Mouse (Mus musculus): Measurements from ENCODE around the gene Fkbp5. TPM values are rescaled to one million over a fixed set of nuclear protein-coding genes. Genes with fewer than 3 reads are reported as not detected.
"Not testable (repeated sequence)": the region's sequence is repeated elsewhere in the genome, so short reads cannot be mapped to it uniquely, and the experiment has no call there.

Fkbp5 gene
- polyA plus RNA-seq, 1 experiment = 10.6 TPM

- no peaks in the 10 kb centered on the region for H3K4me1 ChIP-seq (ENCODE audit: control insufficient read depth, insufficient read depth, insufficient read length, low read length)
- H3K27me3 ChIP-seq (ENCODE audit: control insufficient read depth, insufficient read depth, low read length) = peaks cover 16% of the 10 kb centered on the region
- H3K4me3 ChIP-seq (ENCODE audit: low read depth, low read length) = no peak overlapping the region
- TF ChIP-seq CTCF (IDR thresholded peaks at IDR 0.05; ENCODE audit: extremely low read depth, insufficient read length, insufficient replicate concordance, low read depth, low read length) = peak; percentile 97
- TF ChIP-seq POLR2A (IDR thresholded peaks at IDR 0.05; ENCODE audit: low read depth, low read length) = no peak
- H3K36me3 ChIP-seq (ENCODE audit: control insufficient read depth, insufficient read depth, low read length) = no peaks in the 10 kb centered on the region
- WGBS = 5% methylated on average over 13 of the region's 13 CpGs
- H3K27ac ChIP-seq (ENCODE audit: insufficient read depth, low read depth, low read length) = no peak overlapping the region
Measured at GRCm38 (mm10) chr17:28368449-28368848, 148.9 kb downstream of the Fkbp5 start.

DNA sequence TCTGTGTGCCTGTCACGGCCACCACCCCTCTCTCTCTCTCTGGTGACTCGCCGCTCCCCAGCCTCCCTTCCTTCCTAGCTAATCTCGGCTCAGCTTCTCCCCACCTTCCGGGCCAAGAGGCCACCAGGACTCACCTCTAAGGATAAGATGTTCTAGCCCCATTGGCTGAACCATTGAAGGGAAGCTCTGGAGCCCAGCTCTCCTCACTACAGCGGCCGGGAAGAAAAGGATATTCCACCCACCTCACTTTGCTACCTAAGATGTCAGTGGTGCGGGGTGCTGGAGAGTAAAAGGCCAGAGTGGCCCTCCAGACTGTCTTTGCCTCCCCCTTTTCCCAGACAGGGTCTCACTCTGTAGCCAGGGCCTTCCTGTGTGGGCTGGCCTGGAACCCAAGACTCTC is 152.2 kb downstream of the Fkbp5 start, which contains the start of gene Tulp1:
Gene Tulp1, minus strand, starts transcription at position 101 of the 400 bp plus-strand sequence.
- Histone ChIP-seq H3K4me1 (ENCODE audit: control insufficient read depth, insufficient read depth, insufficient read length, low read length) (no peaks in the 10 kb centered on the region), H3K27ac (ENCODE audit: insufficient read depth, low read depth, low read length) (no peak within 1 kb of the TSS), H3K36me3 (ENCODE audit: control insufficient read depth, insufficient read depth, low read length) (no peaks in the 10 kb centered on the region), H3K4me3 (ENCODE audit: low read depth, low read length) (no peak within 1 kb of the TSS), H3K27me3 (ENCODE audit: control insufficient read depth, insufficient read depth, low read length) (peaks cover 31% of the 10 kb centered on the region)
- WGBS = 66% methylated on average over 8 of the region's 8 CpGs
- TF ChIP-seq POLR2A (IDR thresholded peaks at IDR 0.05; ENCODE audit: low read depth, low read length) (no peak), CTCF (IDR thresholded peaks at IDR 0.05; ENCODE audit: extremely low read depth, insufficient read length, insufficient replicate concordance, low read depth, low read length) (no peak)

DNA sequence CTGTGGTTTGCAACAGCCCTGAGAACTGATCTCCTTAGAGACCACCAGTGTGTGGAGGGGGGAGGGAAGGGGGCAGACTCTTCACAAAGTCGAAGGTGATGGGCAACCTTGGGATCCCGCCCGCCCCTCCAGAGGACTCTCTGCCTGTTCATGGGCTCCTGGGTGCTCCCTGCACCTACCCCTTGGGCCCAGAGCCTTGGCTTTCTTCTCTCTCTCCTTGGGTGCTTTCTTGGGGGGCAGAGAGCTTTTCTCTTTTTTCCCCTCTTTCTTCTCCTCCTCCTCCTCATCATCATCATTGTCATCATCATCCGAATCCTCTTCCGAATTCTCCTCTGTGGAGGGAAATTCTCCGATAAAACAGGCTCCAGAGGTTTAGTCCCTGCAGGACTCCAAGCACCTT is 153.8 kb downstream of the Fkbp5 start:
- TF ChIP-seq CTCF (IDR thresholded peaks at IDR 0.05; ENCODE audit: extremely low read depth, insufficient read length, insufficient replicate concordance, low read depth, low read length) = no peak
- Histone ChIP-seq H3K4me1 (ENCODE audit: control insufficient read depth, insufficient read depth, insufficient read length, low read length) (no peaks in the 10 kb centered on the region), H3K27me3 (ENCODE audit: control insufficient read depth, insufficient read depth, low read length) (peaks cover 31% of the 10 kb centered on the region), H3K27ac (ENCODE audit: insufficient read depth, low read depth, low read length) (no peak overlapping the region), H3K36me3 (ENCODE audit: control insufficient read depth, insufficient read depth, low read length) (no peaks in the 10 kb centered on the region), H3K4me3 (ENCODE audit: low read depth, low read length) (no peak overlapping the region)
- 67% methylated on average over 6 of the region's 6 CpGs for WGBS

- H3K4me3 ChIP-seq (ENCODE audit: low read depth, low read length) = peak overlapping the region; percentile 9
- no peaks in the 10 kb centered on the region for H3K4me1 ChIP-seq (ENCODE audit: control insufficient read depth, insufficient read depth, insufficient read length, low read length)
- no peak overlapping the region for H3K27ac ChIP-seq (ENCODE audit: insufficient read depth, low read depth, low read length)
- 13% methylated on average over 25 of the region's 25 CpGs for WGBS
- no peak for TF ChIP-seq CTCF (IDR thresholded peaks at IDR 0.05; ENCODE audit: extremely low read depth, insufficient read length, insufficient replicate concordance, low read depth, low read length)
- TF ChIP-seq POLR2A (IDR thresholded peaks at IDR 0.05; ENCODE audit: low read depth, low read length) = no peak
- peaks cover 31% of the 10 kb centered on the region for H3K27me3 ChIP-seq (ENCODE audit: control insufficient read depth, insufficient read depth, low read length)
- no peaks in the 10 kb centered on the region for H3K36me3 ChIP-seq (ENCODE audit: control insufficient read depth, insufficient read depth, low read length)
Measured at GRCm38 (mm10) chr17:28362653-28363292, 154.6 kb downstream of the Fkbp5 start.

- Histone ChIP-seq H3K27ac (ENCODE audit: insufficient read depth, low read depth, low read length) (no peak overlapping the region), H3K4me3 (ENCODE audit: low read depth, low read length) (peak overlapping the region; percentile 9; the same call in 1 of the 2 replicates), H3K4me1 (ENCODE audit: control insufficient read depth, insufficient read depth, insufficient read length, low read length) (no peaks in the 10 kb centered on the region), H3K36me3 (ENCODE audit: control insufficient read depth, insufficient read depth, low read length) (no peaks in the 10 kb centered on the region), H3K27me3 (ENCODE audit: control insufficient read depth, insufficient read depth, low read length) (peaks cover 31% of the 10 kb centered on the region)
- 43% methylated on average over 11 of the region's 11 CpGs for WGBS
- TF ChIP-seq CTCF (IDR thresholded peaks at IDR 0.05; ENCODE audit: extremely low read depth, insufficient read length, insufficient replicate concordance, low read depth, low read length) (no peak), POLR2A (IDR thresholded peaks at IDR 0.05; ENCODE audit: low read depth, low read length) (no peak)
Measured at GRCm38 (mm10) chr17:28361921-28362652, 155.2 kb downstream of the Fkbp5 start.

DNA sequence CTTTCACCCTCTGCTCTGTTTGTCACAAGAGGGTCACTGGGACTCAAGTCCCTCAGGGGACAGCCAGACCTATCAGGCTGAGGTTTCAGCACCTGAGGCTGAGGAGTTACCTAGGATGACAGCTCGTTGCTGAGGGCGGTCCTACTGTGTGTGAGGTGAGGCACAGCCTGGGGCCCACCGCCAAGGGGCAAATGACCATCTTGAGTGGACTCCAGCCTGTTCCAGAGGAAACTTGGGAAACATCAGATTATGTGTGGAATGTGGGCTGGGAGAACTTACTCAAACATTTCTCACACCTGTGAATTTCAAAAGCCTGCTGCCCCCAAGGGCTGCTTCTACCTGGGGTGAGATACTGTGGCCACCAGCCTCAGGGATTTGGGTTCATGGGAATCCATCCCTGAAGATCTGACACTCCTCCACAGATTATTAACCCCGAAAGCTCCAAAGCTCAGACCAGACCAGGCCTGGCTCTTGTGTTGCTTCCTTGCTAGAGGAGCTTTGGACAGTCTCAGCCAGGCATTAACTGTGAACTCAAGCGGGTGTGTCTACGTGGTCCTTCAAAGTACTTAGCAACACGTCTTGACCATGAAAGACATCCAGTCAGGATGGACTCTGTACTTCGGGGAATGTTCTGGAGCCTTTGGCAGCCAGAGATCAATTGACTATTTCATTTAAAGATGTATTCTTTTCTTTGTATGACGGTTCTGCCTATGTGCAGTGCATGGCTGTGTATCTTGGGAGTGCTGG is 156.6 kb downstream of the Fkbp5 start:
- 72% methylated on average over 9 of the region's 9 CpGs for WGBS
- Histone ChIP-seq H3K27ac (ENCODE audit: insufficient read depth, low read depth, low read length) (no peak overlapping the region), H3K36me3 (ENCODE audit: control insufficient read depth, insufficient read depth, low read length) (no peaks in the 10 kb centered on the region), H3K27me3 (ENCODE audit: control insufficient read depth, insufficient read depth, low read length) (peaks cover 31% of the 10 kb centered on the region), H3K4me1 (ENCODE audit: control insufficient read depth, insufficient read depth, insufficient read length, low read length) (no peaks in the 10 kb centered on the region), H3K4me3 (ENCODE audit: low read depth, low read length) (no peak overlapping the region)
- TF ChIP-seq POLR2A (IDR thresholded peaks at IDR 0.05; ENCODE audit: low read depth, low read length) = no peak

DNA sequence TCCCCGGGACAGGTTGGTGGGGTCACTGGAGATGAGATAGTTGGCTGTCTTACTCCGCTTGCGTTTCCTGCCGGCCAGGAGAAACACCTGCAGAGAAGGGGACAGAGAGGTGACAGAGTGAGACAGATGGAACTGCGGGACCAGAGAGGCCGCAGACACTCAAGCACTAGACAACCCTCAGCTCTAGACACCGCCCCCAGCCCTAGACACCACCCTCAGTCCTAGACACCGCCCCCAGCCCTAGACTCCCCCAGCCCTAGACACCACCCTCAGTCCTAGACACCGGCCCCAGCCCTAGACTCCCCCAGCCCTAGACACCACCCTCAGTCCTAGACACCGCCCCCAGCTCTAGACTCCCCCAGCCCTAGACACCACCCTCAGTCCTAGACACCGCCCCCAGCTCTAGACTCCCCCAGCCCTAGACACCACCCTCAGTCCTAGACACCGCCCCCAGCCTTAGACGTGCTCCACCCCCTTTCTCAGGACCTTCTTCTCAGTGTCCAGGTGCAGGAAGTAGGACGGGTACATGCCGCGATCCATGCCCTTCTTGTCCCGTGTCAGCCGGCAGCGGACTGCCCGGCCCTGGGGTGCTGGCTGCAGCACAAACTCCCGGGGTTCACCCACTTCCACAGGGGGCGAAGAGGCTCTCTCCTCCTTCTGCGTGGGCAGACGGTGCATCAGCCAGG is 158.6 kb downstream of the Fkbp5 start:
- H3K4me3 ChIP-seq (ENCODE audit: low read depth, low read length); H3K27ac ChIP-seq (ENCODE audit: insufficient read depth, low read depth, low read length); H3K4me1 ChIP-seq (ENCODE audit: control insufficient read depth, insufficient read depth, insufficient read length, low read length); H3K36me3 ChIP-seq (ENCODE audit: control insufficient read depth, insufficient read depth, low read length): not testable (repeated sequence)
- 27% methylated on average over 24 of the region's 24 CpGs for WGBS
- peaks cover 17% of the 10 kb centered on the region for H3K27me3 ChIP-seq (ENCODE audit: control insufficient read depth, insufficient read depth, low read length)

Measured in small intestine, adult 2 months (tissue).